Mouse (Mus musculus) midbrain, embryonic 10.5 days (tissue): ENCODE measurements around the gene Gm20388. TPM values are rescaled to one million over a fixed set of nuclear protein-coding genes. Genes with fewer than 3 reads are reported as not detected.

Experiments
- DNase-seq: peaks from one replicate; pipeline ENCODE4 v3.0.0-alpha.2; 2017; ENCODE audit warnings: low spot score
- H3K27ac ChIP-seq: fragments of 300-500 bp; sonication (generic); replicated peaks from 2 replicates; pipeline ENCODE4 v1.5.1; 2016; ENCODE audit warnings: mild to moderate bottlenecking
- H3K27me3 ChIP-seq: fragments of 300-500 bp; sonication (generic); 2 replicates; pipeline ENCODE4 v1.6.1; 2016; ENCODE audit warnings: low read depth, mild to moderate bottlenecking; ENCODE audit not compliant: poor library complexity, severe bottlenecking
- H3K36me3 ChIP-seq: fragments of 300-500 bp; sonication (generic); 2 replicates; pipeline ENCODE4 v1.6.1; 2016; ENCODE audit warnings: mild to moderate bottlenecking, moderate library complexity
- H3K4me1 ChIP-seq: fragments of 300-500 bp; sonication (generic); 2 replicates; pipeline ENCODE4 v1.6.1; 2016
- H3K4me3 ChIP-seq: fragments of 300-500 bp; sonication (generic); 2 replicates; pipeline ENCODE4 v1.5.1; 2016; ENCODE audit warnings: mild to moderate bottlenecking, moderate library complexity
- H3K9me3 ChIP-seq: fragments of 300-500 bp; sonication (generic); replicated peaks from 2 replicates; pipeline ENCODE4 v1.6.1; 2016; ENCODE audit warnings: mild to moderate bottlenecking
- WGBS: fragments of 180-500 bp; shearing (Covaris S2); methylation state at CpG from one replicate; pipeline ENCODE4 v1.1.7; 2016; 5-methylcytosine and 5-hydroxymethylcytosine counted together
- polyA plus RNA-seq: library from polyadenylated mRNA; unstranded; fragments of >200 nt; fragmentation: Nextera tagmentation; extraction: Ambion mirVana; gene quantifications from 2 replicates; pipeline ENCODE4 v1.2.1, GENCODE M21; 2016

The Gm20388 gene
- polyA plus RNA-seq, 1 experiment from 2014 or later, result 7.1 TPM

DNA sequence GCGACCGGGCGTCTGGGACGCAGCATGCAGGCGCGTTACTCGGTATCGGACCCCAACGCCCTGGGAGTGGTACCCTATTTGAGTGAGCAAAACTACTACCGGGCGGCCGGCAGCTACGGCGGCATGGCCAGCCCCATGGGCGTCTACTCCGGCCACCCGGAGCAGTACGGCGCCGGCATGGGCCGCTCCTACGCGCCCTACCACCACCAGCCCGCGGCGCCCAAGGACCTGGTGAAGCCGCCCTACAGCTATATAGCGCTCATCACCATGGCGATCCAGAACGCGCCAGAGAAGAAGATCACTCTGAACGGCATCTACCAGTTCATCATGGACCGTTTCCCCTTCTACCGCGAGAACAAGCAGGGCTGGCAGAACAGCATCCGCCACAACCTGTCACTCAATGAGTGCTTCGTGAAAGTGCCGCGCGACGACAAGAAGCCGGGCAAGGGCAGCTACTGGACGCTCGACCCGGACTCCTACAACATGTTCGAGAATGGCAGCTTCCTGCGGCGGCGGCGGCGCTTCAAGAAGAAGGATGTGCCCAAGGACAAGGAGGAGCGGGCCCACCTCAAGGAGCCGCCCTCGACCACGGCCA, 1206.0 kb downstream of the Gm20388 start:
- no peaks in the 10 kb centered on the region for H3K36me3 ChIP-seq
- peak overlapping the region; percentile 59 for H3K4me3 ChIP-seq
- DNase-seq, result no peak
- peaks cover 100% of the 10 kb centered on the region for H3K27me3 ChIP-seq
- peaks cover 27% of the 10 kb centered on the region for H3K4me1 ChIP-seq
- H3K27ac ChIP-seq, result no peak overlapping the region; the same call in 1 of the 2 replicates
- WGBS, result under 1% methylated on average over 55 of the region's 55 CpGs
- no peaks in the 10 kb centered on the region for H3K9me3 ChIP-seq

DNA sequence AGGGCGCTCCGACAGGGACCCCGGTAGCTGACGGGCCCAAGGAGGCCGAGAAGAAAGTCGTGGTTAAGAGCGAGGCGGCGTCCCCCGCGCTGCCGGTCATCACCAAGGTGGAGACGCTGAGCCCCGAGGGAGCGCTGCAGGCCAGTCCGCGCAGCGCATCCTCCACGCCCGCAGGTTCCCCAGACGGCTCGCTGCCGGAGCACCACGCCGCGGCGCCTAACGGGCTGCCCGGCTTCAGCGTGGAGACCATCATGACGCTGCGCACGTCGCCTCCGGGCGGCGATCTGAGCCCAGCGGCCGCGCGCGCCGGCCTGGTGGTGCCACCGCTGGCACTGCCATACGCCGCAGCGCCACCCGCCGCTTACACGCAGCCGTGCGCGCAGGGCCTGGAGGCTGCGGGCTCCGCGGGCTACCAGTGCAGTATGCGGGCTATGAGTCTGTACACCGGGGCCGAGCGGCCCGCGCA, 1206.6 kb downstream of the Gm20388 start:
- H3K27ac ChIP-seq, result peak overlapping the region; percentile 23; the same call in 1 of the 2 replicates
- peak; percentile 53 for DNase-seq
- no peaks in the 10 kb centered on the region for H3K9me3 ChIP-seq
- 0% methylated on average over 61 of the region's 62 CpGs for WGBS
- H3K4me1 ChIP-seq, result peaks cover 27% of the 10 kb centered on the region
- H3K36me3 ChIP-seq, result no peaks in the 10 kb centered on the region
- H3K27me3 ChIP-seq, result peaks cover 100% of the 10 kb centered on the region
- H3K4me3 ChIP-seq, result peak overlapping the region; percentile 59

DNA sequence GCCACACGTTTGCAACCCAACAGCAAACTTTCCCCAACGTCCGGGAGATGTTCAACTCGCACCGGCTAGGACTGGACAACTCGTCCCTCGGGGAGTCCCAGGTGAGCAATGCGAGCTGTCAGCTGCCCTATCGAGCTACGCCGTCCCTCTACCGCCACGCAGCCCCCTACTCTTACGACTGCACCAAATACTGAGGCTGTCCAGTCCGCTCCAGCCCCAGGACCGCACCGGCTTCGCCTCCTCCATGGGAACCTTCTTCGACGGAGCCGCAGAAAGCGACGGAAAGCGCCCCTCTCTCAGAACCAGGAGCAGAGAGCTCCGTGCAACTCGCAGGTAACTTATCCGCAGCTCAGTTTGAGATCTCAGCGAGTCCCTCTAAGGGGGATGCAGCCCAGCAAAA, 1207.3 kb downstream of the Gm20388 start:
- WGBS, result under 1% methylated on average over 28 of the region's 28 CpGs
- no peaks in the 10 kb centered on the region for H3K36me3 ChIP-seq
- peaks cover 100% of the 10 kb centered on the region for H3K27me3 ChIP-seq
- DNase-seq, result peak; percentile 47
- peak overlapping the region; percentile 59 for H3K4me3 ChIP-seq
- H3K27ac ChIP-seq, result no peak overlapping the region
- H3K4me1 ChIP-seq, result peaks cover 27% of the 10 kb centered on the region
- H3K9me3 ChIP-seq, result no peaks in the 10 kb centered on the region

DNA sequence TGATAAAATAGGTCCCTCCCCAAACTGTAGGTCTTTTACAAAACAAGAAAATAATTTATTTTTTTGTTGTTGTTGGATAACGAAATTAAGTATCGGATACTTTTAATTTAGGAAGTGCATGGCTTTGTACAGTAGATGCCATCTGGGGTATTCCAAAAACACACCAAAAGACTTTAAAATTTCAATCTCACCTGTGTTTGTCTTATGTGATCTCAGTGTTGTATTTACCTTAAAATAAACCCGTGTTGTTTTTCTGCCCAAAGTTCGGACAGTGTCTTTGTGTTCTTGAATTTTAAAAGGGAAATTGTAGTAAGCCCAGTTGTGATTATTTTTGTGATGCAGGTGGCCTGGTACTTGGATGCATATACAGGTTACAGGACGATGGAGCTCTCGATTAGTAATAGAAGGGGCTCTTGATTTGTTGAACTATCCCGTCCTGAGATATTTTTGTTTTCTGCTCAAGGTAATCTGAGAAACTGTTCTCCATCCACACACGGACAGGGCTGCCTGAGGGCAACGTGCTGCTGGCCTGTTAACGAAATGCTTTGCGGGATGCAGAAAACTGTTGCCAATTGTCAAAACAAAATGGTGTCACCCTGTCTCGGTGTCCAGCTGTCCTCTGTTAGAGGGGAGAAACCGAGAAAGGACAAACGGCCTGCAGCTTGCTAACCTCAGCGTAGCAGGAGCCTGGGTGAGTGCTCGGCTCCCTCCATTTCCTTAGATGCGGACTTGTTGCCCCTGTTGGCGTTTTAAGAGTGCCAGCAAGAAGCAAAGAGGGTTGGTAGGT, 1208.2 kb downstream of the Gm20388 start:
- WGBS, result 1% methylated on average over 18 of the region's 18 CpGs
- H3K27me3 ChIP-seq, result peaks cover 100% of the 10 kb centered on the region
- no peaks in the 10 kb centered on the region for H3K9me3 ChIP-seq
- no peaks in the 10 kb centered on the region for H3K36me3 ChIP-seq
- H3K4me1 ChIP-seq, result peaks cover 22% of the 10 kb centered on the region
- H3K27ac ChIP-seq, result no peak overlapping the region
- peak; percentile 47 for DNase-seq
- H3K4me3 ChIP-seq, result peak overlapping the region; percentile 24; the same call in 1 of the 2 replicates

DNA sequence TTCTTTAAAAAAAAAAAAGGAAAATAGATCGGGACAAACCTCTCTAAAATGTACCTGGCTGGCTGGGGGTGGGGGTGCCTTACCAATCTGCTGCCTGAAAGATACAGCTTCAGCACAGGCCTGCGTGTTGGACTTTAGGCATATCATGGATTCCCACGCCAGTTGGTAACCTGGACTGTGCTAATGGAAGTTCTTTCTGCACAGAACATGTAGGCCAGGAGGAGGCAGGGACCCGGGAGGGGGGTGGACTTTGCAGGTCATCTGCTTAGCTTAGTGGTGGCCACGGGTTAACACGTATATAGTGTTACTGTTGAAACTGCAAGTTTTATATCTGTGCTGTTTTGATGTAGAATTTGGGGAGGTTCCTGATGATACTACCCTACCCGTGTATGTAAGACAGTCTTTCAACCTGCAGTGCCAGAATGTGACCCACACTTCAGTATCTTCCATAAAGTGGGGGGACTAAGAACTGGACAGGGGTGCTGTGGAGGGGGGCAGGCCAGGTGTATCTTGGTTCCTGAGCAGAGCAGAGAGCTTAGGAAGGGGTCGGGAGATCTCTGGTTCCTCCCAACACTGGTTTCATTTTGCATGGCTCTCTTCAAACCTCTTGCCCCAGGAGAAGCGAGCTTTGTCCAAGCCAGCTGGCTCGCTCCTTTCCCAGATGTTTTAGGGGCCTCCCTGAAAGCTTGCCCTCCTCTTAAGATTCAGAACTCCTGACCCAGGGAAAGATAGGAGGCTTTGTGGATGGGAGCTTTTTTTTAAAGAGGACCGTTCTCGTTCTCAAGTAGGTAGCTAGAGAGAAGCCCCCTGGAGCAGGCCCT, 1209.2 kb downstream of the Gm20388 start:
- H3K9me3 ChIP-seq, result peaks cover 4% of the 10 kb centered on the region; the same call in 1 of the 2 replicates
- no peaks in the 10 kb centered on the region for H3K36me3 ChIP-seq
- 2% methylated on average over 12 of the region's 12 CpGs for WGBS
- peak overlapping the region; percentile 18; the same call in 1 of the 2 replicates for H3K4me3 ChIP-seq
- H3K27ac ChIP-seq, result no peak overlapping the region
- H3K27me3 ChIP-seq, result peaks cover 100% of the 10 kb centered on the region
- DNase-seq, result peak; percentile 30
- H3K4me1 ChIP-seq, result peaks cover 26% of the 10 kb centered on the region

DNA sequence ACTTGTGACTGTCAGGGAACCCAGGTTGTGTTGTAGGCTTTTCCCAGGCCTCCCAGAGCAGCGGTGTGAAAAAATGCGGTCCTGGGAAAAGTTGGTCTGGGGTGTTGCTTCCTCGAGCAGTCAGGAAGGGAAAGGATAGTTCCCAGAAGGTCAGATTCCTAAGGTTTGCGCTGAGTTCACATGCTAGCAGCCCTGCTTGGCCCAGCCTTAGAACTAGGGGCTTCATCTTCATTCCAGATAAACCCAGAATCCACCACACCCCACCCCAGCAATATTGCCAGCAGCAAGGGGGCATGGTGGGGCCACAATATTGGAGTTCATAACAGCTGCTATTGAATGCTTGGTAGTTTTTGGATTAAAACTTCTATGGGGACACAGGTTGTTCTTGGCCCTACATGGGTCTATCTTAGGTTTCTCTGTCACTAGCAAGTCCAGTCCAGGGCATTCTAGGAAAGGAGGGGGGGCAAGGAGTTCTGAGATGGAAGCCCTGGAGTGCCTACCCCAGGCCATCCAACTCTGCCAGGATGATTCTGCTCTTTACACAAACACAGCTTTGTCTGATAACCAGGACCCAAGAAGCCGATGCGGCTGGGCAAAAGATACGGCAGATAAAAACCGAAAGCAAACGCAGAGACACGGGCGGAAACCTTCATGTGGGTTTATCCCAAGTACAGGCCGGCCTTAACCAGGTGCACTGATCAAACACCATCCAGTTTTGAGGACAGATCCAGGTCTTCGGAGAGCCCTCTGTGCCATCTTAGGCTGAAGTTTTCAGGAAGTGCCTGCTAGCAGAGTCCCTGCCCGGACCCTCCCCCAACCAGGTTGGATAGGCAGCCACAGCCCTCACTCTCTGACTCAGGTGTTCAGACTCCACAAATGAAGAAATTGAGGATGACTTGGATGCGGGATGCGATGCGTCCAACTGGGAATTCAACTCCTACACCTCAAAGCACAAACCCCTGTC, 1210.1 kb downstream of the Gm20388 start:
- Histone ChIP-seq H3K27me3 (peaks cover 100% of the 10 kb centered on the region), H3K27ac (no peak overlapping the region), H3K4me3 (0 out of 2 replicates have a peak overlapping the region, but pooled peaks have one; percentile 18), H3K9me3 (peaks cover 4% of the 10 kb centered on the region; the same call in 1 of the 2 replicates), H3K4me1 (peaks cover 33% of the 10 kb centered on the region), H3K36me3 (no peaks in the 10 kb centered on the region)
- WGBS, result 4% methylated on average over 17 of the region's 17 CpGs
- peak; percentile 17 for DNase-seq

DNA sequence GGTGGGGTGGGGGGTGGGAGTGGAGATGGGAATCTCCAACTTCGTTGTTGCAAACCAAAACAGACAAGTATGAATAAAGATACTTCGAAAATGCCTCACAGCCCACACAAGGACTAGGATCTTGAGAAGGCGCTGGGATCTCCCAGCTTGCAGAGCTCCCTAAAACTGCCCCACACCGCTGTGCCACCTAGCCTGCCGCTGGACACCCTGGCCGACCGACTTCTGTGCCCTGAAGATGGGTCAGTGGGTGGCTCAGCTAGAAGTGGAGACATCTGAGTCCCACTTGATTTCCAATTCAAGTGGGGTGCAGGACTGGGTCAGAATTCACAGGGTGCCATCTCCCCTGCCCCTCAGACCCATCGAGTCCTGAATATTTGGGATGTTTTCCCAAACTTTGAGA, 1211.1 kb downstream of the Gm20388 start:
- Histone ChIP-seq H3K4me3 (no peak overlapping the region), H3K27ac (no peak overlapping the region), H3K27me3 (peaks cover 100% of the 10 kb centered on the region), H3K9me3 (peaks cover 4% of the 10 kb centered on the region; the same call in 1 of the 2 replicates), H3K36me3 (no peaks in the 10 kb centered on the region), H3K4me1 (peaks cover 28% of the 10 kb centered on the region)
- WGBS, result 16% methylated on average over 8 of the region's 8 CpGs
- no peak for DNase-seq

DNA sequence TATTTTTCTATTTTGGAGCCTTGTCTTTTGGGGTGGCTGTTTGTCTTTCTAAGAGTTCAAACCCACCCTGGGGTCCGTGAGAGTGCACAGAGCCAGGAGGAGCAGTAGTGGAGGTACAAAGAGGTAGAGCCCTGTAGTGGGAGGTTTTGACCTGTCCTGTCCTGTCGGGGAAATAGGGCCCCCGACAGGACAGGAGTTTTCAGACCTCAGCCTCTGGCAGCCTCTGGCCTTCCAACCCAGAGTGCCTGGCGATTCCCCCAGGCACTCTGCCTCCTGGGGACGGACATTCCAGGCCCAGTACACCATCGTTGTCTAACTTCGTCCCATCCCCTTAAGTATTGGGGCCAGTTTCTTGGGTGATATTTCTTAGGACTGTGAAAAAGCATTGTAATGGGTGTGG, 1211.7 kb downstream of the Gm20388 start:
- H3K36me3 ChIP-seq, result no peaks in the 10 kb centered on the region
- no peak overlapping the region for H3K27ac ChIP-seq
- H3K4me1 ChIP-seq, result peaks cover 22% of the 10 kb centered on the region
- no peak overlapping the region for H3K4me3 ChIP-seq
- 3% methylated on average over 7 of the region's 7 CpGs for WGBS
- peaks cover 100% of the 10 kb centered on the region for H3K27me3 ChIP-seq
- peaks cover 4% of the 10 kb centered on the region; the same call in 1 of the 2 replicates for H3K9me3 ChIP-seq
- DNase-seq, result peak; percentile 18

DNA sequence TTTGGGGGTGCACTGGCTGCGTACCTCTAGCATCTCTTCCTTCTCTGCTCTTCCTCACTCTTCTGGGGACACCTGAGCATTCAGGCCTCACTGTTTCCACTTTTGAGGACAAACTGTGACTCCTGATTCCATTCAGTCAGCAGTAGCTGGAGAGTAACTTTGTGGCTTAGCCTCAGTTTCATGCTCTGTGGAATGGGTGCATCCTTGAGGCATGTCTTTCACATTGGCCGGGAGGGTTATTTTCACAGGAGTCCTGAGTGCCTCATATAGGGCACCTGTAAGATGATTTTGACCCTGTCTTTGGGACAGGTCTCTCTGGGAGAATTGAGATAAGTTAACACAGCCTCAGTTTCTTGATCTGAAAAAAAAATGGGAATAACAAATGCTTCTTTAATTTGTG, 1212.5 kb downstream of the Gm20388 start:
- 34% methylated on average over 2 of the region's 2 CpGs for WGBS
- Histone ChIP-seq H3K4me1 (peaks cover 22% of the 10 kb centered on the region), H3K4me3 (no peak overlapping the region), H3K27ac (no peak overlapping the region), H3K36me3 (no peaks in the 10 kb centered on the region), H3K27me3 (peaks cover 100% of the 10 kb centered on the region), H3K9me3 (peaks cover 4% of the 10 kb centered on the region; the same call in 1 of the 2 replicates)
- DNase-seq, result no peak

DNA sequence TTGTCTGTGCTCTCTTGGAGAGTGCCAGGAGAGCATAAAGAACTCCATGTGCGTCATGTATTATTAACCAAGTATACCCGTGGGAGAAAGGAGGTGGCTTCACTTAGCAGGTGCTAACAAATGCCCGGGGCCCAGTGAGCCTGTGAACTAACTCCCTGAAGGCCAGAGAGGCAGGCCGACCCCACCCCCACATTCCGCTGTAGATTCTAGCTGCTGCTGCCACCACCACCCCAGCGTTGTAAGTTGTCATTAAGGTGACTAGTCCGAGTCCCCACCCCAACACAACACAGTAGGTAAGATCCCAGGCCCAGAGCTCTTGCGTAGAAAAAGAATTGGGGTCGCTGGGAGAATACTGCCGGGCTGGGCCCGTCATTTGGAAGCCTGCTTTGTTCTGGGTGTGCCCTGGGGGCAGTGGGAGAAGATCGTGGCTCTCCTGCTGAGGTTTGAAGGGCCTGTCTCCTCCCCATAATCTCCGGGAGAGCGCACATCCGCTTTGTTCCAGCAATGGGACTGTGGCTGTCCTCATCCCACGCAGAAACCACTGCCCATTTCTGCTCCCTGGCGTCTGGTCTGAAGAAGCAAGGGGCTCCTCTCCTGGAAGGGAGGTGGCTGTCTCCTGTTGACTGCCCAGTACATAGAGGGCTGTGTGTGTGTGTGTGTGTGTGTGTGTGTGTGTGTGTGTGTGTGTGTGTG, 1214.1 kb downstream of the Gm20388 start:
- peak overlapping the region; percentile 49 for H3K4me3 ChIP-seq

DNA sequence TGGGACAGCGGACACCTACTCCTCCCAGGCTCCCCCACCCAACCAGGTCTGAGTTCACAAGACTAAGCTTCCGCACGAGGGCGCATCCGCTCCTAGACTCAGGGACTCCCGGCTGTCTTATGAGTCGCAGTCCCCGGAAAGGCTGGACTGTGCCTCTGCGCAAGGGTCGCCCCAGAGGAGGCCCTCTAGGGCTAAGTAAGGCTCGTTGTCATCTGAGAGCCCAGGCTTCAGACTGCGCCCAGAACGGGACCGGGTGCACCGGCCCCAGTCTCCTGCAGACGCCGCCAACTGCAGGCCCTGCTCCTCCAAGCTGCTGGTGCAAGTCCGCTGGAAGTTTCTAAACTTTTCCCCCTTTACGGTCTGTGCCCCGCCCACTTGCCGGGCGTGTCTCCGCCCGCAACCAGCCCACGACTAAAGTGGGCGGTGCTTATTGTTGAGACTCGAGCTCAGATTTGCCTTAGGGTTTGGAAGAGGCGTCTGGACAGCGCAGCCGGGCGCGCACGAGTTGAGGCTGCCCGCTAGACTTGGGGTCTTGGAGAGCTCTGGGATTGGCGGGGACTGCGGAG, 1214.8 kb downstream of the Gm20388 start:
- H3K27ac ChIP-seq, result no peak overlapping the region

More for the DNA sequence above, 1214.1 kb downstream of the Gm20388 start:
- 1% methylated on average over 17 of the region's 17 CpGs for WGBS
- Histone ChIP-seq H3K27ac (no peak overlapping the region), H3K36me3 (no peaks in the 10 kb centered on the region), H3K4me1 (peaks cover 34% of the 10 kb centered on the region), H3K27me3 (peaks cover 100% of the 10 kb centered on the region), H3K9me3 (peaks cover 4% of the 10 kb centered on the region; the same call in 1 of the 2 replicates)
- peak; percentile 19 for DNase-seq

More for the DNA sequence above, 1214.8 kb downstream of the Gm20388 start:
- under 1% methylated on average over 36 of the region's 36 CpGs for WGBS
- H3K9me3 ChIP-seq, result peaks cover 4% of the 10 kb centered on the region; the same call in 1 of the 2 replicates
- peaks cover 34% of the 10 kb centered on the region for H3K4me1 ChIP-seq
- H3K36me3 ChIP-seq, result no peaks in the 10 kb centered on the region
- DNase-seq, result peak; percentile 82
- peaks cover 100% of the 10 kb centered on the region for H3K27me3 ChIP-seq
- peak overlapping the region; percentile 49 for H3K4me3 ChIP-seq
